Mouse (Mus musculus): Measurements from ENCODE around the gene Jmjd6. TPM values are rescaled to one million over a fixed set of nuclear protein-coding genes. Genes with fewer than 3 reads are reported as not detected.
A peak's percentile ranks its signal among the peaks of the same experiment; 100 is the strongest.
"Not testable (repeated sequence)": the region's sequence is repeated elsewhere in the genome, so short reads cannot be mapped to it uniquely, and the experiment has no call there.

Gene Jmjd6
- total RNA-seq, 4 experiments from 2014 or later: 28.5 to 39.4 (median 35.9) TPM

- DNase-seq (ENCODE audit: low spot score): not testable (repeated sequence)
Measured at GRCm38 (mm10) chr11:116823885-116824284, 19.4 kb downstream of the Jmjd6 start.

GRCm38 (mm10) chr11:116823255-116823654 is 20.0 kb downstream of the Jmjd6 start:
- DNase-seq (ENCODE audit: low spot score): no peak

- DNase-seq (ENCODE audit: low spot score): no peak
Measured at GRCm38 (mm10) chr11:116822626-116823025, 20.6 kb downstream of the Jmjd6 start.

- no peak for DNase-seq (ENCODE audit: low spot score)
Measured at GRCm38 (mm10) chr11:116822215-116822614, 21.0 kb downstream of the Jmjd6 start.

- DNase-seq (ENCODE audit: low spot score): no peak
Measured at GRCm38 (mm10) chr11:116821057-116821940, 21.9 kb downstream of the Jmjd6 start.

- no peak for DNase-seq (ENCODE audit: low spot score)
Measured at GRCm38 (mm10) chr11:116819932-116820593, 23.2 kb downstream of the Jmjd6 start.

- DNase-seq (ENCODE audit: low spot score): no peak
Measured at GRCm38 (mm10) chr11:116818722-116819121, 24.5 kb downstream of the Jmjd6 start.

GRCm38 (mm10) chr11:116817567-116817966 is 25.7 kb downstream of the Jmjd6 start:
- no peak for DNase-seq (ENCODE audit: low spot score)

GRCm38 (mm10) chr11:116816769-116817168 is 26.5 kb downstream of the Jmjd6 start:
- no peak for DNase-seq (ENCODE audit: low spot score)

GRCm38 (mm10) chr11:116814884-116815415 is 28.3 kb downstream of the Jmjd6 start:
- DNase-seq (ENCODE audit: low spot score): no peak

GRCm38 (mm10) chr11:116814076-116814883 is 29.0 kb downstream of the Jmjd6 start:
- peak; percentile 77 for DNase-seq (ENCODE audit: low spot score)

GRCm38 (mm10) chr11:116813610-116814009 is 29.6 kb downstream of the Jmjd6 start:
- DNase-seq (ENCODE audit: low spot score): no peak

- no peak for DNase-seq (ENCODE audit: low spot score)
Measured at GRCm38 (mm10) chr11:116812793-116813529, 30.3 kb downstream of the Jmjd6 start.

- DNase-seq (ENCODE audit: low spot score): no peak
Measured at GRCm38 (mm10) chr11:116810983-116811901, 32.0 kb downstream of the Jmjd6 start.

- no peak for DNase-seq (ENCODE audit: low spot score)
Measured at GRCm38 (mm10) chr11:116810528-116810927, 32.7 kb downstream of the Jmjd6 start.

- no peak for DNase-seq (ENCODE audit: low spot score)
Measured at GRCm38 (mm10) chr11:116809520-116809919, 33.7 kb downstream of the Jmjd6 start.

GRCm38 (mm10) chr11:116808811-116809395 is 34.3 kb downstream of the Jmjd6 start:
- DNase-seq (ENCODE audit: low spot score): no peak

- DNase-seq (ENCODE audit: low spot score): peak; percentile 89
Measured at GRCm38 (mm10) chr11:116807938-116808606, 35.2 kb downstream of the Jmjd6 start.

- DNase-seq (ENCODE audit: low spot score): no peak
Measured at GRCm38 (mm10) chr11:116807526-116807925, 35.7 kb downstream of the Jmjd6 start.
